Mouse (Mus musculus) heart, postnatal 0 days (tissue): ENCODE measurements around the gene Gnb3.

ENCODE experiments used
- CTCF ChIP-seq: IDR thresholded peaks from 2 replicates; pipeline ENCODE4 v1.5.1; 2016; ENCODE audit warnings: antibody characterized with exemption, control low read depth, low read depth
- EP300 ChIP-seq: IDR thresholded peaks from 2 replicates; pipeline ENCODE4 v1.6.1; 2016; ENCODE audit warnings: antibody characterized with exemption, low read depth

- TF ChIP-seq CTCF = no peak
- no peak for TF ChIP-seq EP300
These were observed 26.5 kb upstream of the Gnb3 start for GRCm38 (mm10) chr6:124866560-124866959.
